Mouse (Mus musculus): ENCODE data around the gene C4b. TPM values are rescaled to one million over a fixed set of nuclear protein-coding genes. Genes with fewer than 3 reads are reported as not detected.
"Not testable (repeated sequence)": the region's sequence is repeated elsewhere in the genome, so short reads cannot be mapped to it uniquely, and the experiment has no call there.

Gene C4b
- polyA plus RNA-seq, 1 experiment from 2014 or later = 1.3 TPM

DNA sequence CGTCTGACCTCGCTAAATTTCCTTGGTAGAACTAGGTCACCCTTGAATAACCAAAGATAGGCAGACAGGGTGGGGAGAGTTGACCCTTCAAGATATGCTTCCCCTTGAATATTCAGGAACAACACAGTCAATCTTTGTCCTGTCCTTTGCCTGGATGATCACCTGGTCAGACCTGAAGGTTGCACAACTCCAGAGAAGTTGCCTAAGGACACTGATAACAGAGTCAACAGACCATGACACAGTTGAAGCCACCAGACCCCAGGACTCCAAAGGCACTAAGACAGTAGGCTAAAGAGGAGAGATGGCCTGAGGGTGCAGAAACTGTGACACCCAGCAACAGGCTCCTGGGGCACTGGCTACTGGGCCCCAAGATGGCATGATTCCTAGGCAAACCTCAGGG, 15.8 kb downstream of the C4b start:
- 83% methylated on average over 2 of the region's 2 CpGs for WGBS
- DNase-seq (ENCODE audit: low spot score) = no peak
- TF ChIP-seq CTCF (IDR thresholded peaks at IDR 0.05; ENCODE audit: low read depth) (no peak), EP300 (optimal IDR thresholded peaks at IDR 0.05) (no peak)

DNA sequence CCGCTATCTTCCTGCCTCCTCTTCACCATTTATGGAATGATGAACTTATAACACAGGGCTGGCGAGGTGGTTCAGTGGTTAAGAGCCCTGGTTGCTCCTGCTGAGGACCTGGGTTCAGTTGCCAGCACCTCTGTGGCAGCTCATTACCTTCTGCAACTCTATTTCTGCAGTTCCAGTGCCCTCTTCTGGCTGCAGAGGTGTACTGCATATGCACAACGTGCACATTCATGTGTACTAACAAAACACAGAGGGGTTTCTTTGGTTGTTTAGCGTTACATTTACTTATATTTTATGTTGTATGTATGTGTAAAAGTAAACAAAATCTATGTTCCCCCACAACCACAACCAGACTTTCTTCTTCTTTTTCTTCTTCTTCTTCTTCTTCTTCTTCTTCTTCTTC, 20.6 kb downstream of the C4b start:
- WGBS = 83% methylated on average over 4 of the region's 4 CpGs
- Histone ChIP-seq H3K27me3 (ENCODE audit: control insufficient read depth, insufficient read depth, low read length) (no peaks in the 10 kb centered on the region), H3K27ac (replicated peaks) (no peak overlapping the region), H3K4me1 (replicated peaks; ENCODE audit: control insufficient read depth, insufficient read depth) (no peaks in the 10 kb centered on the region), H3K4me2 (replicated peaks; ENCODE audit: low read depth) (no peak overlapping the region), H3K9ac (ENCODE audit: low read length) (no peak overlapping the region), H3K36me3 (ENCODE audit: control insufficient read depth, insufficient read depth, low read length) (no peaks in the 10 kb centered on the region), H3K4me3 (ENCODE audit: low read depth, low read length) (no peak overlapping the region), H3K9me3 (ENCODE audit: control insufficient read depth, low read length) (no peaks in the 10 kb centered on the region)
- no peak for DNase-seq (ENCODE audit: low spot score)
- TF ChIP-seq EP300 (optimal IDR thresholded peaks at IDR 0.05) (no peak), CTCF (IDR thresholded peaks at IDR 0.05; ENCODE audit: low read depth) (peak; percentile 49)
- ATAC-seq (ENCODE audit: low FRiP score, low TSS enrichment) = no peak

More for the DNA sequence above, 15.8 kb downstream of the C4b start:
- no peak for ATAC-seq (ENCODE audit: low FRiP score, low TSS enrichment)
- no peak overlapping the region for H3K9ac ChIP-seq (ENCODE audit: low read length)
- no peak overlapping the region for H3K27ac ChIP-seq (replicated peaks)
- no peaks in the 10 kb centered on the region for H3K9me3 ChIP-seq (ENCODE audit: control insufficient read depth, low read length)
- no peaks in the 10 kb centered on the region for H3K27me3 ChIP-seq (ENCODE audit: control insufficient read depth, insufficient read depth, low read length)
- H3K4me2 ChIP-seq (replicated peaks; ENCODE audit: low read depth) = no peak overlapping the region
- H3K4me1 ChIP-seq (replicated peaks; ENCODE audit: control insufficient read depth, insufficient read depth) = no peaks in the 10 kb centered on the region
- H3K36me3 ChIP-seq (ENCODE audit: control insufficient read depth, insufficient read depth, low read length) = no peaks in the 10 kb centered on the region
- H3K4me3 ChIP-seq (ENCODE audit: low read depth, low read length) = no peak overlapping the region

DNA sequence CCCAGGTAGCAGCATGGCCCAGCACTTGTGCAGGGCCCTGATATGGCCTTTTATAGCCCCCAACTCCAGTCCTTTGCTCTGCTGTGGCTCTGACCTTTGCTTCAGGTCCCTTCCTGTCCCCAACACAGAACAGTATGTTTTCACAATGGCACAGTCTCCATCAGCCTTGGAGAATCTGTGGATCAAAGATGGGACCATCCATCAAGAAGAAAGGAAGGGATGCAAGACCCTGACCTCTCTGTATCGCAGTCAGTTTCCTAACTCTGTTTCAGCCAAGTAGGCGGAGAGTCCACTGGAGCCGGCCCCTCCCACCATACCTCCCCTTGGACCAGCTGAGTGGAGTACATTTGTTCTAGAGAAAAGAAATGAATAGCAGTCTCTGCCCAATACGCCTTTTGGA, 21.4 kb downstream of the C4b start:
- DNase-seq (ENCODE audit: low spot score); H3K4me3 ChIP-seq (ENCODE audit: low read depth, low read length); H3K36me3 ChIP-seq (ENCODE audit: control insufficient read depth, insufficient read depth, low read length); H3K4me2 ChIP-seq (replicated peaks; ENCODE audit: low read depth); H3K27ac ChIP-seq (replicated peaks); H3K4me1 ChIP-seq (replicated peaks; ENCODE audit: control insufficient read depth, insufficient read depth); ATAC-seq (ENCODE audit: low FRiP score, low TSS enrichment); H3K27me3 ChIP-seq (ENCODE audit: control insufficient read depth, insufficient read depth, low read length); H3K9me3 ChIP-seq (ENCODE audit: control insufficient read depth, low read length); H3K9ac ChIP-seq (ENCODE audit: low read length): not testable (repeated sequence)
- 98% methylated on average over 2 of the region's 4 CpGs for WGBS

DNA sequence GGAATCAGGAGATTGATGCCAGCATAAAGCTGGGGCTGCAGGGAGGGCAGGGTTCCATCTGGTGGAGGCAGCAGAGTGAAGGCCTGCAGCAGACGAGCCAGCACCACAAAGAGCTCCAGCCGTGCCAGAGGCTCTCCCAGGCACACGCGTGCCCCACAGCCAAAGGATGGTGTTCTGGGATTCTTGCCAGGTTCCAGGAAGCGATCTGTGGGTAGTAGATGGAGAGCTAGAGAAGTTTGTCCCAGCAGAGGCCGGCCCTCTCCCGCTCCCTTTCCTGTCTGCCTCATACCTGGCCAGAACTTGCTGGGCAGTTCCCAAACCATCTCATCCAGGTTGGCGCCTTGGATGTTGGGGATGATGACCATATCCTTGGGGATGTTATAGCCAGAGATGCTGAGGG, 23.8 kb downstream of the C4b start:
- not testable (repeated sequence) for H3K27me3 ChIP-seq (ENCODE audit: control insufficient read depth, insufficient read depth, low read length); DNase-seq (ENCODE audit: low spot score); H3K4me1 ChIP-seq (replicated peaks; ENCODE audit: control insufficient read depth, insufficient read depth); H3K4me2 ChIP-seq (replicated peaks; ENCODE audit: low read depth); H3K9me3 ChIP-seq (ENCODE audit: control insufficient read depth, low read length); H3K4me3 ChIP-seq (ENCODE audit: low read depth, low read length); H3K27ac ChIP-seq (replicated peaks); H3K36me3 ChIP-seq (ENCODE audit: control insufficient read depth, insufficient read depth, low read length); ATAC-seq (ENCODE audit: low FRiP score, low TSS enrichment); H3K9ac ChIP-seq (ENCODE audit: low read length)
- 64% methylated on average over 8 of the region's 8 CpGs for WGBS

DNA sequence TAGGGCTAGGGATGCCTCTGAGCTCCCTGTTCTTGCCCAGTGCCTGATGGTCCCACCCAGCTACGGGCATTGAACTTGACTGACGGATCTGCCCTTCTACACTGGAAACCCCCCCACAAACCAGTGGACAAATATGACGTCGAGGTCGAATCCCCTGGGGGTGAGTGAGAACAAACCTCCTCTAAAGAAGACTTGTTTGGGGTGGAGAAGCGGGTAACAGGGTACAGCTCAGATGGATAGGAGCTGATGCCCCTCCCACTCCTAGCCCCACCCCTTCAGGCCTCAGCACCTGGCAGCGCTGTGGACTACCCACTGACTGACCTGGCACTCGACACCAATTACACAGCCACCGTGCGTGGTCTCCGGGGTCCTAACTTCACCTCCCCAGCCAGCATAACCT, 26.3 kb downstream of the C4b start:
- Histone ChIP-seq H3K9ac (ENCODE audit: low read length) (no peak overlapping the region), H3K4me3 (ENCODE audit: low read depth, low read length) (no peak overlapping the region), H3K4me1 (replicated peaks; ENCODE audit: control insufficient read depth, insufficient read depth) (no peaks in the 10 kb centered on the region), H3K27ac (replicated peaks) (no peak overlapping the region), H3K4me2 (replicated peaks; ENCODE audit: low read depth) (no peak overlapping the region), H3K27me3 (ENCODE audit: control insufficient read depth, insufficient read depth, low read length) (no peaks in the 10 kb centered on the region), H3K36me3 (ENCODE audit: control insufficient read depth, insufficient read depth, low read length) (no peaks in the 10 kb centered on the region), H3K9me3 (ENCODE audit: control insufficient read depth, low read length) (no peaks in the 10 kb centered on the region)
- DNase-seq (ENCODE audit: low spot score) (no peak), ATAC-seq (ENCODE audit: low FRiP score, low TSS enrichment) (no peak)
- WGBS = 71% methylated on average over 11 of the region's 11 CpGs
- TF ChIP-seq EP300 (optimal IDR thresholded peaks at IDR 0.05) (no peak), CTCF (IDR thresholded peaks at IDR 0.05; ENCODE audit: low read depth) (no peak)

DNA sequence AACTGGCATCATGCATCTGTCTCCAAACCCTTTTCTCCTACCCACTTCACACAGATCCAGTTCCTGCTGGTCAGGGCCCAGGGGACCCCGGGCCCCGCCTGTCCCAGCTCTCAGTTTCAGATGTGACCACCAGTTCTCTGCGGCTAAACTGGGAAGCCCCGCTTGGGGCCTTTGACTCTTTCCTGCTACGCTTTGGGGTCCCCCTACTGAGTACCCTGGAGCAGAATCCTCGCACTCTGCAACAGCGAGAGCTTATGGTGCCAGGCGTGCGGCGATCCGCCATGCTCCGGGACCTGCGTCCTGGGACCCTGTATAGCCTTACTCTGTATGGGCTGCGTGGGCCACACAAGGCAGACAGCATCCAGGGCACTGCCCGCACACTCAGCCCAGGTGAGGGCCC, 27.4 kb downstream of the C4b start:
- ATAC-seq (ENCODE audit: low FRiP score, low TSS enrichment) (no peak), DNase-seq (ENCODE audit: low spot score) (no peak)
- Histone ChIP-seq H3K9ac (ENCODE audit: low read length) (no peak overlapping the region), H3K4me1 (replicated peaks; ENCODE audit: control insufficient read depth, insufficient read depth) (no peaks in the 10 kb centered on the region), H3K4me3 (ENCODE audit: low read depth, low read length) (no peak overlapping the region), H3K4me2 (replicated peaks; ENCODE audit: low read depth) (no peak overlapping the region), H3K27ac (replicated peaks) (no peak overlapping the region), H3K36me3 (ENCODE audit: control insufficient read depth, insufficient read depth, low read length) (no peaks in the 10 kb centered on the region), H3K9me3 (ENCODE audit: control insufficient read depth, low read length) (no peaks in the 10 kb centered on the region), H3K27me3 (ENCODE audit: control insufficient read depth, insufficient read depth, low read length) (no peaks in the 10 kb centered on the region)
- 89% methylated on average over 15 of the region's 15 CpGs for WGBS
- TF ChIP-seq EP300 (optimal IDR thresholded peaks at IDR 0.05) (no peak), CTCF (IDR thresholded peaks at IDR 0.05; ENCODE audit: low read depth) (no peak)

DNA sequence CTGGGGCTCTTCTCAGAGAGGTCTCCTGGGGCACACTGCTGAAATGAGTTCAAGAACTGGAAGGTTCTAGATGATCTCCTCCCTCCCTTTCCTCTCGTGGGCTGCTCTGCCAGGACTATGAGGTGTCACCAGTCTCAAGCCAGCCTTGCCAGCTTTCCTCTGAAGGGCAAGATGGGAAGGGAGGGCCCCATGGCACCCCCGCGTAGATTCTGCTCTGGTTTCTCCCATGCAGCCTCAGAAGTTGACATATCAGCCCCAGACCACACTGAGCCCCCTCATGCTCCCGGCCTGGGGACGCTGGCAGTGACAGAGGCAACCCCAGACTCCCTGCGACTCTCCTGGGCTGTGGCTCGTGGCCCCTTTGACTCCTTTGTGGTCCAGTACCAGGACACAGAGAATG, 28.2 kb downstream of the C4b start:
- H3K9ac ChIP-seq (ENCODE audit: low read length); H3K4me3 ChIP-seq (ENCODE audit: low read depth, low read length); H3K36me3 ChIP-seq (ENCODE audit: control insufficient read depth, insufficient read depth, low read length); H3K27me3 ChIP-seq (ENCODE audit: control insufficient read depth, insufficient read depth, low read length); H3K9me3 ChIP-seq (ENCODE audit: control insufficient read depth, low read length); ATAC-seq (ENCODE audit: low FRiP score, low TSS enrichment); H3K4me2 ChIP-seq (replicated peaks; ENCODE audit: low read depth); H3K27ac ChIP-seq (replicated peaks); DNase-seq (ENCODE audit: low spot score); H3K4me1 ChIP-seq (replicated peaks; ENCODE audit: control insufficient read depth, insufficient read depth): not testable (repeated sequence)
- 90% methylated on average over 6 of the region's 7 CpGs for WGBS

DNA sequence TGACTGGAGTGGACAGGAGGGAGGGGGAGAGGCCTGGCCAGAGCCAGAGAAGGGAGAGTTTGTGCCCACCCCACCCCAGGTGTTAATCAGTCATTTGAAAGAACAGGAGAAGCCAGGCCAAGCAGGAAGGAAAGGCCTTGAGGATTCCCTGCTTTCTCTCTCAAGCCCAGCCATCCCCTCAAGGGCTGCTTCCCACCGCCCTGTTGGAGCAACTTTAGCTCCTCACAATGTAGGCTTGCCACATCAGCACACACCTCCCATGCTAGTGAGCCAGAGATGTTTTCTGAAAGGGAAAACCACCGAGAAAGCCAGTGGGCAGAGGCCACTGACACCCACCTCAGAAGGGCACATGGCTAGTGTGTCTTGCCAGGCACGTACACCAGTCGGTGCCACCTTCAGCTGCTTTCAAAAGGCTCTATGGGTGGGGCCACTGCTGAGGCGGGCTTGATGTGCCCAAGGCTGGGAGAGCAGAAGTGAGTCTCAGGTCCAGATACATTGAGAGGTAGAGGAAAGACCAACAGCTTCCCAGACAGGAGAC, 28.7 kb downstream of the C4b start:
- not testable (repeated sequence) for DNase-seq (ENCODE audit: low spot score); H3K4me2 ChIP-seq (replicated peaks; ENCODE audit: low read depth); ATAC-seq (ENCODE audit: low FRiP score, low TSS enrichment); H3K27me3 ChIP-seq (ENCODE audit: control insufficient read depth, insufficient read depth, low read length); H3K27ac ChIP-seq (replicated peaks); H3K9ac ChIP-seq (ENCODE audit: low read length); H3K36me3 ChIP-seq (ENCODE audit: control insufficient read depth, insufficient read depth, low read length); H3K4me1 ChIP-seq (replicated peaks; ENCODE audit: control insufficient read depth, insufficient read depth); H3K9me3 ChIP-seq (ENCODE audit: control insufficient read depth, low read length); H3K4me3 ChIP-seq (ENCODE audit: low read depth, low read length)
- 70% methylated on average over 5 of the region's 5 CpGs for WGBS

DNA sequence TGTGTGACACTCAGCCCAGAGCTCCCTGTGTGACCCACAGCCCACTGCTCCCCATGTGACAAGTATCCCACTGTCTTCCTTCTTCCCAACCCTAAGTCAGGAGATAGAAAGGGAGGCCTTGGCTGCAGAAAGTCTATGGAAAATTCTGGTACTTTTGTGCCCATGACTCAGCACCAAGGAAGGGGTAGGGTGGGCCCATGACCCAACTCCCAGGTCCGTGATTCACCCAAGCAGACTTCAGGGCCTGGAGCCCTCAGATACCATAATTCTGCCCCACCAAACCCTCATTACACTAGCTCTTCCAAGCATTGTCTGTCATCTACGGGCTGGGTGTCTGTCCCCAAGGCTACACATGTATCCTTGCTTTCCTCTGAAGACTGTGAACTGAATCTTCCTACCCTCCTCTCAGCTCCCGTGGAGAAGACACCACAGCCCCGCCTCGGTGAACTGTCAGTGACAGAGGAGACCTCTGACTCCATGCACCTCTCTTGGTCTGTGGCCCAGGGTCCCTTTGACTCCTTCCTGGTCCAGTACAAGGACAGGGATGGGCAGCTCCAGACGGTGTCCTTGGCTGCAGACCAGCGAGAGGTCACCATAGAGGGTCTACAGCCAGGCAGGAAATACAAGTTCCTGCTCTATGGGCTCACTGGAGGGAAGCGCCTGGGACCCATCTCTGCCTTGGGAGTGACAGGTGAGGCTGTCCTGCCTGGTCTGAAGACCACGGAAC, 29.3 kb downstream of the C4b start:
- WGBS = 73% methylated on average over 9 of the region's 9 CpGs
- not testable (repeated sequence) for H3K9me3 ChIP-seq (ENCODE audit: control insufficient read depth, low read length); H3K4me3 ChIP-seq (ENCODE audit: low read depth, low read length); ATAC-seq (ENCODE audit: low FRiP score, low TSS enrichment); H3K4me1 ChIP-seq (replicated peaks; ENCODE audit: control insufficient read depth, insufficient read depth); H3K27ac ChIP-seq (replicated peaks); H3K27me3 ChIP-seq (ENCODE audit: control insufficient read depth, insufficient read depth, low read length); H3K4me2 ChIP-seq (replicated peaks; ENCODE audit: low read depth); H3K36me3 ChIP-seq (ENCODE audit: control insufficient read depth, insufficient read depth, low read length); DNase-seq (ENCODE audit: low spot score); H3K9ac ChIP-seq (ENCODE audit: low read length)
